Mouse (Mus musculus): ENCODE measurements around the gene Krtap19-2.

DNA sequence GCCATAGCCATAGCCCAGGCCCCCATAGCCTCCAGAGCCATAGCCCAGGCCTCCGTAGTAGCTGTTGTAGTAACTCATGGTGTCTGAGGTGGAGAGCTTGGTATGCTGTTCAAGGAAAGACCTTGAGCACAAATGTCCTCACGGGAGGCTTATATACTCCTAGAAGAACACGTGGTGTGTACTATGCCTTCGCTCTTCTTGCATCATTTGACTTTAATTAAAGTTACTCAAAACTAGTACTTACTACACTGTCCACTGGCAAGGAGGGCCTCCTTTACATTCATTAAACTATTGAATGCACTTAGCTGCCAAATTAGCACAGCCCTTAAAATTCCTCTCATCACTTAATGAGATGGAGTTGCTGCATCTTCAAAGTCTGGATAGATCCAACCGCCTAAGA lies 10.9 kb upstream of the Krtap19-2 start, which contains the start of gene Krtap19-4:
- no peak for TF ChIP-seq CTCF (IDR thresholded peaks at IDR 0.05; ENCODE audit: extremely low read depth, insufficient read depth, low read length)
- no peak for TF ChIP-seq POLR2A (IDR thresholded peaks at IDR 0.05; ENCODE audit: extremely low read depth, insufficient read depth, low read length)
